Mouse (Mus musculus): ENCODE results near the gene Man2b1. TPM values are rescaled to one million over a fixed set of nuclear protein-coding genes. Genes with fewer than 3 reads are reported as not detected.

The Man2b1 gene
- polyA plus RNA-seq, 2 experiments, result 34.2 to 46.7 TPM

DNA sequence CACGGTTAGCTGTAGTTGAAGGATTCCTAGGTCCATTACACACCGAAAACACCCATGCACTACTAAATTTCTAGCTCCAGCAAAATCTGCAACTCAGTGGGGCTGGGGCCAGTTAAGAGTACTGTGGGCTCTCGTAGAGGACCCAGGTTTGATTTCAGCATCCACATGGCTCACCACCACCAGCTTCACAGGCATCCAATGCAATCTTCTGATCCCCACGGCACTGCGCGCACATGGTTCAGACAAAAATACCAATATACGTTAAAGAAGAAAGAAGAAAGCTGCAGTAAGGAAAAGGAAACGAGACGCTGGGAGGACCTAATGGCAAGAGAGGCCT, 46.7 kb upstream of the Man2b1 start:
- peak; percentile 16 for DNase-seq (ENCODE audit: low spot score)
- WGBS, result under 1% methylated on average over 9 of the region's 9 CpGs
- H3K27ac ChIP-seq (replicated peaks; ENCODE audit: low read depth, low read length), result peak overlapping the region; percentile 98
- H3K9me3 ChIP-seq (ENCODE audit: control insufficient read depth, low read length), result no peaks in the 10 kb centered on the region
- peak overlapping the region; percentile 74 for H3K4me3 ChIP-seq (replicated peaks; ENCODE audit: low read length)
- peaks cover 13% of the 10 kb centered on the region for H3K4me1 ChIP-seq (ENCODE audit: control insufficient read depth, insufficient read depth, low read length)
- H3K36me3 ChIP-seq (ENCODE audit: control insufficient read depth, insufficient read depth, low read length), result peaks cover 42% of the 10 kb centered on the region
- no peaks in the 10 kb centered on the region for H3K27me3 ChIP-seq (ENCODE audit: control insufficient read depth, insufficient read depth, low read length)
- peak; percentile 24 for ATAC-seq (ENCODE audit: low FRiP score, low read depth)
- H3K4me2 ChIP-seq (replicated peaks; ENCODE audit: low read depth, low read length, severe bottlenecking), result peak overlapping the region; percentile 88
- TF ChIP-seq POLR2A (IDR thresholded peaks at IDR 0.05; ENCODE audit: borderline replicate concordance, extremely low read depth, insufficient read depth, insufficient read length), result no peak
- H3K9ac ChIP-seq (ENCODE audit: low read depth, low read length, severe bottlenecking), result peak overlapping the region; percentile 68

DNA sequence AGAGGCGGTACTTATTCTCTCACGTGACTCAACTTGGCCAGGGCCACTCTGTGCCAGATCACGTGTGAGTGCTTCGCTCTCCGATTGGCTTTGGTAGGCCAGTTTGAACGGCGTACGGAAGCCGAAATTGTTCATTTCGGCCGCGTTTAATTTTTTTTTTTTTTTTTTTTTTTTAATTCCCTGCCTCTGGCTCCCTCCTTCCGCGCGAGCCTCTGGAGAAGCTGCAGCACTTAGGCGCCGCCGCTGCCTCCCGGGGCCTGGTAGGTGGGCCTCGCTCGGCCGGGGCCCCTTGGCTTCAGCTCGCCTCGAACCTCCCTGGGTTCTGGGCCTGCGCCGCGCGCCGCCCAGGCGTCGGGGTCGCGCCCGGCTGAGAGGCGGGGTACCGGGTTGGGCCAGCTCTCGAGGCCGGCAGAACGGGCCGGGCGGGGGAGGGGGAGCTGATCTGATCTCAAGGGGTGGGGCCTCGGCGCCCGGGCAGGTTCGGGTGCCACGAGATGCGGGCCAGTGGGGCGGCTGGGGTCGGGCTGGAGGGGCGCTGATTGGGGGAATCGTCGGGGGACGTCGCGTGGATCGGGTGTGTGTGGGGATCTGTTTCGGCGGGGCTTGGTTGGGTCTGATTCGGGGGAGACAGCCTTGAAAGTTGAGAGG, 46.2 kb upstream of the Man2b1 start, which contains the start of gene Tnpo2:
Gene Tnpo2 (plus strand): TSS at position 198 of the 648 bp plus-strand sequence.
- DNase-seq (ENCODE audit: low spot score), result peak; percentile 98
- peaks cover 13% of the 10 kb centered on the region for H3K4me1 ChIP-seq (ENCODE audit: control insufficient read depth, insufficient read depth, low read length)
- no peaks in the 10 kb centered on the region for H3K27me3 ChIP-seq (ENCODE audit: control insufficient read depth, insufficient read depth, low read length)
- peak; percentile 92 for ATAC-seq (ENCODE audit: low FRiP score, low read depth)
- H3K9me3 ChIP-seq (ENCODE audit: control insufficient read depth, low read length), result no peaks in the 10 kb centered on the region
- H3K9ac ChIP-seq (ENCODE audit: low read depth, low read length, severe bottlenecking), result peak within 1 kb of the TSS; percentile 89
- WGBS, result under 1% methylated on average over 55 of the region's 59 CpGs
- H3K27ac ChIP-seq (replicated peaks; ENCODE audit: low read depth, low read length), result peak within 1 kb of the TSS; percentile 98
- peaks cover 42% of the 10 kb centered on the region for H3K36me3 ChIP-seq (ENCODE audit: control insufficient read depth, insufficient read depth, low read length)
- H3K4me3 ChIP-seq (replicated peaks; ENCODE audit: low read length), result peak within 1 kb of the TSS; percentile 74
- TF ChIP-seq POLR2A (IDR thresholded peaks at IDR 0.05; ENCODE audit: borderline replicate concordance, extremely low read depth, insufficient read depth, insufficient read length), result no peak
- peak within 1 kb of the TSS; percentile 88 for H3K4me2 ChIP-seq (replicated peaks; ENCODE audit: low read depth, low read length, severe bottlenecking)

DNA sequence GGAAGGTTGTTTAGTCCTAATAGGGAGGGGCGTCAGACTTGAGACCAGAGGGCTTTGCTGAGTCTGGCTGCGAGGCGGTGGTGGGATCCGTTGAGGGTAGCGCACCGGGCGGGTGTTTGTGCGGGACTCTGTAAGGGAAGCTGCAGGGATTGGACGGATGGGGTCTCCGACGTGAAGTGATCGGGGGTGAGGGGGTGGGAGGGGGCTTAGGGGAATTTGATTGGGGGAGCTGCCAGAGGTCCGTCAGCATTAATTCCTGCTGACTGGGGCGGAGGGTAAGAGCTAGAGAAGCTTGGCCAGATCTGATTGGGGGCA, 45.7 kb upstream of the Man2b1 start:
- peak overlapping the region; percentile 74 for H3K4me3 ChIP-seq (replicated peaks; ENCODE audit: low read length)
- peaks cover 42% of the 10 kb centered on the region for H3K36me3 ChIP-seq (ENCODE audit: control insufficient read depth, insufficient read depth, low read length)
- no peak for TF ChIP-seq POLR2A (IDR thresholded peaks at IDR 0.05; ENCODE audit: borderline replicate concordance, extremely low read depth, insufficient read depth, insufficient read length)
- DNase-seq (ENCODE audit: low spot score), result peak; percentile 49
- H3K4me1 ChIP-seq (ENCODE audit: control insufficient read depth, insufficient read depth, low read length), result peaks cover 13% of the 10 kb centered on the region
- peak; percentile 47 for ATAC-seq (ENCODE audit: low FRiP score, low read depth)
- no peaks in the 10 kb centered on the region for H3K27me3 ChIP-seq (ENCODE audit: control insufficient read depth, insufficient read depth, low read length)
- H3K9ac ChIP-seq (ENCODE audit: low read depth, low read length, severe bottlenecking), result peak overlapping the region; percentile 89
- peak overlapping the region; percentile 73 for H3K4me2 ChIP-seq (replicated peaks; ENCODE audit: low read depth, low read length, severe bottlenecking)
- no peaks in the 10 kb centered on the region for H3K9me3 ChIP-seq (ENCODE audit: control insufficient read depth, low read length)
- WGBS, result under 1% methylated on average over 12 of the region's 14 CpGs
- H3K27ac ChIP-seq (replicated peaks; ENCODE audit: low read depth, low read length), result peak overlapping the region; percentile 98

DNA sequence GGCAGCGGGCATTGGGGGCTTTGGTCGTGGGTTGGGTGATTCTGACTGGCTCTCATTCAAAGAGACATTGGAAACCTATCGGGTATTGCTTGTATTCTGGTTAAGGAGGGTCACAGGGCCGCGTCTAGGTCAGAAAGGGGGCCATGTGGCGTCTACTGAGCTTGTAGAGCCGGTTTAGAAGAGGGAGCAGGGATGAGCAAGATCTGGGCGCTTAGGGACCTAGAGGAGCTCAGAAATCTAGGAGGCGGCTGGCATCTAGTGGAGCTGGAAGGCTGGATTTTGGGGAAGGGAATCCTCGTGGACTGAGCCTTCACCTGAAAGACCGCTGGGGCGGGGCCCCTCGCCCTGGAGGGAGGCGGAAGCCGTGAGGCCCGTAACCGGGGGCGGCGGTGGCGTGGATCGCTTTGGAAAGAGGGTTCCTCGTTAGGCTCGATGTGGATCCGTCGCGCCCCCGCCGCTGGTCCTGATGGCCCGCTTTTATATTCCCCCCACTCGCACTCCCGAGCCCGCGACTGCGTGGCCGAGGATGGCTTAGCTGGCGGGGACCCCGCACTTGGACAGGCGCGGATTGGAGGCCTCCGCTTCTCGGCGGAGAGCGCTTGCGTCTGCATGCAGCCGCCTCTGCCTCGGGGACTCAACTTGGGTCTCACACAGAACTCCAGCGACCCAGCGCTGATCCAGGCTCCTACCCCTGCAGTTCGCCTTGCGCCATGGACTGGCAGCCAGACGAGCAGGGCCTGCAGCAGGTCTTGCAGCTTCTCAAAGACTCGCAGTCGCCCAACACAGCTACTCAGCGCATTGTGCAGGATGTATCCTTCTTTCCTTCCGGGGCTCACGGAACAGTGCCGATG, 45.2 kb upstream of the Man2b1 start:
- peak overlapping the region; percentile 73 for H3K4me2 ChIP-seq (replicated peaks; ENCODE audit: low read depth, low read length, severe bottlenecking)
- peak overlapping the region; percentile 74 for H3K4me3 ChIP-seq (replicated peaks; ENCODE audit: low read length)
- 0 out of 2 replicates have a peak, but pooled peaks have one; percentile 21 for TF ChIP-seq POLR2A (IDR thresholded peaks at IDR 0.05; ENCODE audit: borderline replicate concordance, extremely low read depth, insufficient read depth, insufficient read length)
- ATAC-seq (ENCODE audit: low FRiP score, low read depth) (no peak), DNase-seq (ENCODE audit: low spot score) (peak; percentile 52)
- peak overlapping the region; percentile 89 for H3K9ac ChIP-seq (ENCODE audit: low read depth, low read length, severe bottlenecking)
- H3K4me1 ChIP-seq (ENCODE audit: control insufficient read depth, insufficient read depth, low read length), result peaks cover 13% of the 10 kb centered on the region
- peak overlapping the region; percentile 98 for H3K27ac ChIP-seq (replicated peaks; ENCODE audit: low read depth, low read length)
- under 1% methylated on average over 41 of the region's 57 CpGs for whole genome bisulfite sequencing
- H3K9me3 ChIP-seq (ENCODE audit: control insufficient read depth, low read length), result no peaks in the 10 kb centered on the region
- no peaks in the 10 kb centered on the region for H3K27me3 ChIP-seq (ENCODE audit: control insufficient read depth, insufficient read depth, low read length)
- H3K36me3 ChIP-seq (ENCODE audit: control insufficient read depth, insufficient read depth, low read length), result peaks cover 41% of the 10 kb centered on the region

DNA sequence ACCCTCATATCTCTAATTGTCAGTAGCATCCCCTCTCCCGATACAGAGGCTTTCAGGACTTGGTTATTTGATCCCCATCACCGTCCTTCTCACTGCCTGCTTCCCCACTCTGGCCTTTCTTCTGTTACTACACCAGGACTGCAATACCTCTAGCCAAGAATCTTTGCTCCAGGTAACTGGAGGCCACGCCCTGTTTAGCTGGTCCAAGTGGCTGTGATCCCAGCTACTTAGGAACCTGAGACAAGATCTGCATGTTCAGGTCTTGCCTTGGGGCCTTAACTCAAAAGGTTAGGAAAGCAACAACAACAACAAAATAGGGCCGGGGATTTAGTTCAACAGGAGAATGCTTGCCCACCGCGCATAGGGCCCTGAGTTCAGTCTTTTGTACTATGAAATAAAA, 39.5 kb upstream of the Man2b1 start:
- DNase-seq (ENCODE audit: low spot score) (no peak), ATAC-seq (ENCODE audit: low FRiP score, low read depth) (no peak)
- Histone ChIP-seq H3K4me3 (replicated peaks; ENCODE audit: low read length) (no peak overlapping the region), H3K4me1 (ENCODE audit: control insufficient read depth, insufficient read depth, low read length) (peaks cover 5% of the 10 kb centered on the region), H3K27me3 (ENCODE audit: control insufficient read depth, insufficient read depth, low read length) (no peaks in the 10 kb centered on the region), H3K9ac (ENCODE audit: low read depth, low read length, severe bottlenecking) (no peak overlapping the region), H3K4me2 (replicated peaks; ENCODE audit: low read depth, low read length, severe bottlenecking) (no peak overlapping the region), H3K27ac (replicated peaks; ENCODE audit: low read depth, low read length) (no peak overlapping the region), H3K36me3 (ENCODE audit: control insufficient read depth, insufficient read depth, low read length) (peaks cover 82% of the 10 kb centered on the region), H3K9me3 (ENCODE audit: control insufficient read depth, low read length) (no peaks in the 10 kb centered on the region)
- WGBS, result 91% methylated on average over 6 of the region's 6 CpGs
- TF ChIP-seq POLR2A (IDR thresholded peaks at IDR 0.05; ENCODE audit: borderline replicate concordance, extremely low read depth, insufficient read depth, insufficient read length), result no peak
